Mouse (Mus musculus) forebrain, embryonic 11.5 days (tissue): ENCODE results near the gene H2-Ab1. TPM values are rescaled to one million over a fixed set of nuclear protein-coding genes. Genes with fewer than 3 reads are reported as not detected.
"Not testable (repeated sequence)": the region's sequence is repeated elsewhere in the genome, so short reads cannot be mapped to it uniquely, and the experiment has no call there.

ENCODE experiments used
- ATAC-seq: fragments of 200-750 bp; cut with Nextera tagmentation; replicated peaks from 2 replicates; pipeline ENCODE4 v1.8.0; 2017; ENCODE audit warnings: moderate TSS enrichment; ENCODE audit not compliant: low FRiP score
- DNase-seq: peaks from one replicate; pipeline ENCODE4 v3.0.0-alpha.2; 2017; ENCODE audit warnings: low spot score
- H3K27ac ChIP-seq: fragments of 300-500 bp; sonication (generic); 2 replicates; pipeline ENCODE4 v1.5.1; 2014; ENCODE audit warnings: low read depth, low read length
- H3K27me3 ChIP-seq: fragments of 300-500 bp; sonication (generic); 2 replicates; pipeline ENCODE4 v1.6.1; 2014; ENCODE audit warnings: mild to moderate bottlenecking, low read length, mixed read lengths; ENCODE audit not compliant: control insufficient read depth, insufficient read depth
- H3K36me3 ChIP-seq: fragments of 300-500 bp; sonication (generic); 2 replicates; pipeline ENCODE4 v1.6.1; 2014; ENCODE audit warnings: mild to moderate bottlenecking, low read length, moderate library complexity, mixed read lengths; ENCODE audit not compliant: control insufficient read depth, insufficient read depth
- H3K4me1 ChIP-seq: fragments of 300-500 bp; sonication (generic); replicated peaks from 2 replicates; pipeline ENCODE4 v1.6.1; 2014; ENCODE audit warnings: low read length, mixed read lengths; ENCODE audit not compliant: control insufficient read depth, insufficient read depth
- H3K4me2 ChIP-seq: fragments of 300-500 bp; sonication (generic); 2 replicates; pipeline ENCODE4 v1.6.1; 2014; ENCODE audit warnings: low read depth, mild to moderate bottlenecking, low read length, moderate library complexity, mixed read lengths; ENCODE audit not compliant: severe bottlenecking
- H3K4me3 ChIP-seq: fragments of 300-500 bp; sonication (generic); 2 replicates; pipeline ENCODE4 v1.5.1; 2014; ENCODE audit warnings: low read depth, low read length
- H3K9ac ChIP-seq: fragments of 300-500 bp; sonication (generic); 2 replicates; pipeline ENCODE4 v1.6.1; 2014; ENCODE audit warnings: low read length
- H3K9me3 ChIP-seq: fragments of 300-500 bp; sonication (generic); 2 replicates; pipeline ENCODE4 v1.6.1; 2016; ENCODE audit warnings: low read length, mixed read lengths; ENCODE audit not compliant: control insufficient read depth
- WGBS: fragments of 180-500 bp; shearing (Covaris S2); extraction: QIAGEN DNeasy Blood & Tissue Kit; methylation state at CpG from one replicate; pipeline ENCODE4 v1.1.7; 2014; 5-methylcytosine and 5-hydroxymethylcytosine counted together
- polyA plus RNA-seq: library from polyadenylated mRNA; unstranded; fragments of >200 nt; fragmentation: Nextera tagmentation; extraction: Ambion mirVana; gene quantifications from 2 replicates; pipeline ENCODE4 v1.2.1, GENCODE M21; 2014

H2-Ab1 gene
- polyA plus RNA-seq, 1 experiment from 2014 or later: 3.0 TPM

DNA sequence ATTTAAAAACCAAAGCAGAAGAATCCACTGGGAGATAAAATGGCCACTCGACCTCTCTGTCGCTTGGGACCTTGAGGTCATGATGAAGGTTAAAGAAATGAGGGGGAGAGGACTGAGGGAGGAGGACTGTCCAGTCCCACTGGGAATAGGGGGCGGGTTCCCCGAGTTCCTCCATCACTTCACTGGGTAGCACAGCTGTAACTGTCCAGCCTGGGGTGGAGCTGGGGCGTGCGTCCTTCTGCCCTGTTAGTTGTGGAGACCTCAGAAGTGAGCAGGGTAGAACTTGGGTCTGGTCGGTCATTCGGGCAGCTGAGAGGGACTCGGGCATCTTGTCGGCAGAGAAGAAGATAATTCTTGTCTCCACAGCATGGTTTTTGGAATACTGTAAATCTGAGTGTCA lies 51.7 kb downstream of the H2-Ab1 start:
- Histone ChIP-seq H3K4me3 (peak overlapping the region; percentile 54), H3K9ac (peak overlapping the region; percentile 66), H3K4me1 (no peaks in the 10 kb centered on the region), H3K9me3 (no peaks in the 10 kb centered on the region), H3K4me2 (peak overlapping the region; percentile 67), H3K27ac (no peak overlapping the region), H3K27me3 (no peaks in the 10 kb centered on the region), H3K36me3 (no peaks in the 10 kb centered on the region)
- WGBS: 28% methylated on average over 10 of the region's 10 CpGs
- ATAC-seq (no peak), DNase-seq (no peak)

- DNase-seq (peak; percentile 78), ATAC-seq (peak; percentile 75)
- H3K9me3 ChIP-seq: no peaks in the 10 kb centered on the region
- H3K9ac ChIP-seq: peak overlapping the region; percentile 66
- peak overlapping the region; percentile 54 for H3K4me3 ChIP-seq
- H3K27me3 ChIP-seq: no peaks in the 10 kb centered on the region
- no peak overlapping the region for H3K27ac ChIP-seq
- 21% methylated on average over 38 of the region's 38 CpGs for WGBS
- H3K4me1 ChIP-seq: no peaks in the 10 kb centered on the region
- peak overlapping the region; percentile 67 for H3K4me2 ChIP-seq
- no peaks in the 10 kb centered on the region for H3K36me3 ChIP-seq
Measured at GRCm38 (mm10) chr17:34309683-34310385, 52.3 kb downstream of the H2-Ab1 start.

GRCm38 (mm10) chr17:34310526-34310925 lies 53.0 kb downstream of the H2-Ab1 start:
- not testable (repeated sequence) for H3K9ac ChIP-seq, ATAC-seq, H3K4me2 ChIP-seq, DNase-seq, H3K4me3 ChIP-seq, H3K9me3 ChIP-seq, H3K4me1 ChIP-seq, H3K27me3 ChIP-seq, H3K36me3 ChIP-seq, H3K27ac ChIP-seq
- WGBS: 86% methylated on average over 3 of the region's 3 CpGs

GRCm38 (mm10) chr17:34312185-34312584 lies 54.7 kb downstream of the H2-Ab1 start:
- no peak overlapping the region for H3K27ac ChIP-seq
- 92% methylated on average over 1 of the region's 1 CpGs for WGBS
- no peaks in the 10 kb centered on the region for H3K36me3 ChIP-seq
- no peak overlapping the region for H3K4me2 ChIP-seq
- no peaks in the 10 kb centered on the region for H3K9me3 ChIP-seq
- no peaks in the 10 kb centered on the region for H3K27me3 ChIP-seq
- ATAC-seq (no peak), DNase-seq (no peak)
- no peak overlapping the region for H3K4me3 ChIP-seq
- H3K4me1 ChIP-seq: no peaks in the 10 kb centered on the region
- H3K9ac ChIP-seq: no peak overlapping the region

DNA sequence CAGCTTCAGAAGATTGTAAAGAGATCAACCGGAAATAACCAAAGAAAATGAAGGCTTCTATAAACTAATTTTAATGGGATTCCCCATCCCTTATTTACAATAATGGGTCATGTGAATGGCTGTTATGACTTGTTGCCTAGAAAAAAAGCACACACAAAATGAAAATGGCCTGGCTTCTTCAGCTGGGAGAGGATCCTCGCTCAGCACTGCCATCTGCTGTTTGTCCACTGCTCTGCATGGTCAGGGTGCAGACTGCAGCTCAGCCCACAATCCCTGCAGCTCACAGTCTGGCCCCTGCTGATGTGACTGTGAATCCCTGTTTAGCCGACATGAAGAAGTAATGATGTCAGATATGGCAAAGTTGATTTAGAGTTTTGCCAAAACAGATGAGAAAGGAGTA lies 55.9 kb downstream of the H2-Ab1 start:
- peak; percentile 83 for DNase-seq
- Histone ChIP-seq H3K27me3 (no peaks in the 10 kb centered on the region), H3K4me3 (no peak overlapping the region), H3K9ac (no peak overlapping the region), H3K4me1 (no peaks in the 10 kb centered on the region), H3K36me3 (no peaks in the 10 kb centered on the region), H3K9me3 (no peaks in the 10 kb centered on the region), H3K27ac (no peak overlapping the region), H3K4me2 (no peak overlapping the region)
- no peak for ATAC-seq
- WGBS: 40% methylated on average over 3 of the region's 3 CpGs

GRCm38 (mm10) chr17:34314286-34314685 lies 56.8 kb downstream of the H2-Ab1 start:
- Histone ChIP-seq H3K4me1 (no peaks in the 10 kb centered on the region), H3K9ac (no peak overlapping the region), H3K4me3 (no peak overlapping the region), H3K4me2 (no peak overlapping the region), H3K36me3 (no peaks in the 10 kb centered on the region), H3K27ac (no peak overlapping the region), H3K9me3 (no peaks in the 10 kb centered on the region), H3K27me3 (no peaks in the 10 kb centered on the region)
- ATAC-seq (no peak), DNase-seq (no peak)
- 77% methylated on average over 9 of the region's 9 CpGs for WGBS

- WGBS: 84% methylated on average over 1 of the region's 1 CpGs
- Histone ChIP-seq H3K36me3 (no peaks in the 10 kb centered on the region), H3K4me3 (no peak overlapping the region), H3K4me2 (no peak overlapping the region), H3K4me1 (no peaks in the 10 kb centered on the region), H3K27me3 (no peaks in the 10 kb centered on the region), H3K9ac (no peak overlapping the region), H3K27ac (no peak overlapping the region), H3K9me3 (no peaks in the 10 kb centered on the region)
- ATAC-seq: no peak
- no peak for DNase-seq
Measured at GRCm38 (mm10) chr17:34315512-34315911, 58.0 kb downstream of the H2-Ab1 start.

DNA sequence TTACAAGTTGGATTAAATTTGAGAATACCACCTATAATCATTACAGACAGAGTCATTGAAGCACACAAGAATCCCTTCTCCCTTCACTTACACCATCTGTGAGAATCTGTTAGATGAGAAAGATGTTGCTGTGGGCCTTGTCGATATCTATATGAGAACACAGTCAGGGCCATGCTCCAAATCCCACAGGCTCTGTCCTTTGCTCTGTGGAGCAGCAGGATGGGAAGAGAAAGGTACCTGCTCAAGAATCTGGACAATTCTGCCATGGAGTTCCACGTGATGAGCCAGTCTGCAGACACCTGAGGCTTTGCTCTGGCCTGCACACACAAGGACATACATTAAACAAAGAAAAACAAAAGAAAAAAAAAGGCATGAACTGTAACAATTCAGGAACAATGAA lies 59.2 kb downstream of the H2-Ab1 start:
- no peak overlapping the region for H3K4me3 ChIP-seq
- no peaks in the 10 kb centered on the region for H3K4me1 ChIP-seq
- ATAC-seq (no peak), DNase-seq (no peak)
- no peaks in the 10 kb centered on the region for H3K36me3 ChIP-seq
- H3K4me2 ChIP-seq: no peak overlapping the region
- H3K27me3 ChIP-seq: no peaks in the 10 kb centered on the region
- no peaks in the 10 kb centered on the region for H3K9me3 ChIP-seq
- H3K27ac ChIP-seq: no peak overlapping the region
- WGBS: 66% methylated on average over 2 of the region's 2 CpGs
- no peak overlapping the region for H3K9ac ChIP-seq

- no peak overlapping the region for H3K9ac ChIP-seq
- H3K9me3 ChIP-seq: no peaks in the 10 kb centered on the region
- DNase-seq: no peak
- H3K4me2 ChIP-seq: no peak overlapping the region
- no peaks in the 10 kb centered on the region for H3K36me3 ChIP-seq
- no peaks in the 10 kb centered on the region for H3K27me3 ChIP-seq
- WGBS: 48% methylated on average over 2 of the region's 2 CpGs
- H3K27ac ChIP-seq: no peak overlapping the region
- H3K4me3 ChIP-seq: no peak overlapping the region
- H3K4me1 ChIP-seq: no peaks in the 10 kb centered on the region
- no peak for ATAC-seq
Measured at GRCm38 (mm10) chr17:34317275-34317674, 59.8 kb downstream of the H2-Ab1 start.
